Mouse (Mus musculus): ENCODE results near the gene Foxk1. TPM values are rescaled to one million over a fixed set of nuclear protein-coding genes. Genes with fewer than 3 reads are reported as not detected.
A peak's percentile ranks its signal among the peaks of the same experiment; 100 is the strongest.

Gene Foxk1
- polyA plus RNA-seq, 2 experiments = 6.0 to 18.6 TPM

GRCm38 (mm10) chr5:142486654-142487053, 85.4 kb downstream of the Foxk1 start:
- ATAC-seq (ENCODE audit: low FRiP score, low read depth) = no peak
- TF ChIP-seq POLR2A (IDR thresholded peaks at IDR 0.05; ENCODE audit: borderline replicate concordance, extremely low read depth, insufficient read depth, insufficient read length) = no peak
- Histone ChIP-seq H3K9me3 (ENCODE audit: control insufficient read depth, low read length) (no peaks in the 10 kb centered on the region), H3K27ac (replicated peaks; ENCODE audit: low read depth, low read length) (no peak overlapping the region), H3K36me3 (ENCODE audit: control insufficient read depth, insufficient read depth, low read length) (no peaks in the 10 kb centered on the region), H3K4me3 (replicated peaks; ENCODE audit: low read length) (no peak overlapping the region), H3K4me2 (replicated peaks; ENCODE audit: low read depth, low read length, severe bottlenecking) (no peak overlapping the region), H3K9ac (ENCODE audit: low read depth, low read length, severe bottlenecking) (no peak overlapping the region; the same call in 1 of the 2 replicates), H3K4me1 (ENCODE audit: control insufficient read depth, insufficient read depth, low read length) (no peaks in the 10 kb centered on the region), H3K27me3 (ENCODE audit: control insufficient read depth, insufficient read depth, low read length) (no peaks in the 10 kb centered on the region)
- 65% methylated on average over 9 of the region's 9 CpGs for WGBS
- DNase-seq (ENCODE audit: low spot score) = no peak

GRCm38 (mm10) chr5:142489955-142490707, 88.8 kb downstream of the Foxk1 start:
- Histone ChIP-seq H3K4me3 (replicated peaks; ENCODE audit: low read length) (no peak overlapping the region), H3K36me3 (ENCODE audit: control insufficient read depth, insufficient read depth, low read length) (no peaks in the 10 kb centered on the region), H3K9ac (ENCODE audit: low read depth, low read length, severe bottlenecking) (no peak overlapping the region), H3K9me3 (ENCODE audit: control insufficient read depth, low read length) (no peaks in the 10 kb centered on the region), H3K27me3 (ENCODE audit: control insufficient read depth, insufficient read depth, low read length) (no peaks in the 10 kb centered on the region), H3K27ac (replicated peaks; ENCODE audit: low read depth, low read length) (no peak overlapping the region), H3K4me2 (replicated peaks; ENCODE audit: low read depth, low read length, severe bottlenecking) (no peak overlapping the region), H3K4me1 (ENCODE audit: control insufficient read depth, insufficient read depth, low read length) (no peaks in the 10 kb centered on the region)
- no peak for ATAC-seq (ENCODE audit: low FRiP score, low read depth)
- TF ChIP-seq POLR2A (IDR thresholded peaks at IDR 0.05; ENCODE audit: borderline replicate concordance, extremely low read depth, insufficient read depth, insufficient read length) = no peak
- DNase-seq (ENCODE audit: low spot score) = no peak
- WGBS = 62% methylated on average over 9 of the region's 9 CpGs

- no peaks in the 10 kb centered on the region for H3K36me3 ChIP-seq (ENCODE audit: control insufficient read depth, insufficient read depth, low read length)
- DNase-seq (ENCODE audit: low spot score) (no peak), ATAC-seq (ENCODE audit: low FRiP score, low read depth) (no peak)
- H3K27me3 ChIP-seq (ENCODE audit: control insufficient read depth, insufficient read depth, low read length) = no peaks in the 10 kb centered on the region
- no peaks in the 10 kb centered on the region for H3K9me3 ChIP-seq (ENCODE audit: control insufficient read depth, low read length)
- 85% methylated on average over 3 of the region's 3 CpGs for WGBS
- no peak overlapping the region for H3K4me2 ChIP-seq (replicated peaks; ENCODE audit: low read depth, low read length, severe bottlenecking)
- no peak overlapping the region for H3K4me3 ChIP-seq (replicated peaks; ENCODE audit: low read length)
- no peak for TF ChIP-seq POLR2A (IDR thresholded peaks at IDR 0.05; ENCODE audit: borderline replicate concordance, extremely low read depth, insufficient read depth, insufficient read length)
- no peak overlapping the region for H3K9ac ChIP-seq (ENCODE audit: low read depth, low read length, severe bottlenecking)
- H3K4me1 ChIP-seq (ENCODE audit: control insufficient read depth, insufficient read depth, low read length) = no peaks in the 10 kb centered on the region
- H3K27ac ChIP-seq (replicated peaks; ENCODE audit: low read depth, low read length) = no peak overlapping the region
Measured at GRCm38 (mm10) chr5:142493307-142493706, 92.0 kb downstream of the Foxk1 start.

- Histone ChIP-seq H3K36me3 (ENCODE audit: control insufficient read depth, insufficient read depth, low read length) (no peaks in the 10 kb centered on the region), H3K27me3 (ENCODE audit: control insufficient read depth, insufficient read depth, low read length) (no peaks in the 10 kb centered on the region), H3K9ac (ENCODE audit: low read depth, low read length, severe bottlenecking) (no peak overlapping the region), H3K4me3 (replicated peaks; ENCODE audit: low read length) (no peak overlapping the region), H3K4me2 (replicated peaks; ENCODE audit: low read depth, low read length, severe bottlenecking) (no peak overlapping the region), H3K4me1 (ENCODE audit: control insufficient read depth, insufficient read depth, low read length) (no peaks in the 10 kb centered on the region), H3K27ac (replicated peaks; ENCODE audit: low read depth, low read length) (no peak overlapping the region), H3K9me3 (ENCODE audit: control insufficient read depth, low read length) (no peaks in the 10 kb centered on the region)
- no peak for TF ChIP-seq POLR2A (IDR thresholded peaks at IDR 0.05; ENCODE audit: borderline replicate concordance, extremely low read depth, insufficient read depth, insufficient read length)
- DNase-seq (ENCODE audit: low spot score) = no peak
- ATAC-seq (ENCODE audit: low FRiP score, low read depth) = no peak
- 36% methylated on average over 14 of the region's 14 CpGs for WGBS
Measured at GRCm38 (mm10) chr5:142495321-142496096, 94.2 kb downstream of the Foxk1 start.

- no peak overlapping the region for H3K4me3 ChIP-seq (replicated peaks; ENCODE audit: low read length)
- 50% methylated on average over 3 of the region's 3 CpGs for WGBS
- no peak for DNase-seq (ENCODE audit: low spot score)
Measured at GRCm38 (mm10) chr5:142498964-142499363, 97.7 kb downstream of the Foxk1 start.

More at GRCm38 (mm10) chr5:142498964-142499363, 97.7 kb downstream of the Foxk1 start:
- no peak overlapping the region for H3K27ac ChIP-seq (replicated peaks; ENCODE audit: low read depth, low read length)
- no peaks in the 10 kb centered on the region for H3K36me3 ChIP-seq (ENCODE audit: control insufficient read depth, insufficient read depth, low read length)
- no peak for TF ChIP-seq POLR2A (IDR thresholded peaks at IDR 0.05; ENCODE audit: borderline replicate concordance, extremely low read depth, insufficient read depth, insufficient read length)
- H3K27me3 ChIP-seq (ENCODE audit: control insufficient read depth, insufficient read depth, low read length) = no peaks in the 10 kb centered on the region
- 0 out of 2 replicates have a peak, but pooled peaks cover 2% of the 10 kb centered on the region for H3K4me1 ChIP-seq (ENCODE audit: control insufficient read depth, insufficient read depth, low read length)
- no peaks in the 10 kb centered on the region for H3K9me3 ChIP-seq (ENCODE audit: control insufficient read depth, low read length)
- ATAC-seq (ENCODE audit: low FRiP score, low read depth) = no peak
- peak overlapping the region; percentile 25; the same call in 1 of the 2 replicates for H3K9ac ChIP-seq (ENCODE audit: low read depth, low read length, severe bottlenecking)
- no peak overlapping the region for H3K4me2 ChIP-seq (replicated peaks; ENCODE audit: low read depth, low read length, severe bottlenecking)
